Mouse (Mus musculus): ENCODE measurements at regions not wholly inside any gene's neighbourhood (a gene's known extent, or its start where the extent isn't known, plus 50 kb on each side); places are given as distances from the start of the nearest gene placed in this dataset.

DNA sequence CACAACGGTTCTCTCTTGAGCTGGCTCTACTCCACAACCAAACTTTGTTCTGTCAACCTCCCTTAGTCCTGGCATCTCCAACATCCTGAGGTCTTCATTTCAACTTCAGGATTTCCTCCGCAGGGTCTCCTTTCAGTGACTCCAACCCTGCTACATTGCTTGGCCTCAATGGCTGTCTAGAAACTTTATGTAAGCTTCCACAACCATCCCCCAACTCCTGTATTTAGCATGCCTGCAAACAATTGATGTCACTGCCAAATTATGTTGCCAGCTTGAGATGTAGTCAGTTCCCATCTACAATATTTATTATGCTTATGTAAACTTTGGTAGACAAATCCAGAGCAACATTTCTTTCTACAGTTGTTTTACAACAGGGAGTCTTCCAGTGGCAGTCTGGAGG is 336.4 kb upstream of the Meis1 start:
- TF ChIP-seq POLR2A (IDR thresholded peaks at IDR 0.05; ENCODE audit: insufficient read depth, low read length) (no peak), EP300 (IDR thresholded peaks at IDR 0.05; ENCODE audit: insufficient read depth, low read depth, low read length) (no peak), CTCF (IDR thresholded peaks at IDR 0.05; ENCODE audit: low read depth, low read length) (no peak)
- H3K27me3 ChIP-seq (ENCODE audit: control insufficient read depth, insufficient read depth, low read length, poor library complexity, severe bottlenecking): no peaks in the 10 kb centered on the region
- no peak overlapping the region for H3K9ac ChIP-seq (ENCODE audit: low read depth, poor library complexity, severe bottlenecking)
- H3K9me3 ChIP-seq (replicated peaks; ENCODE audit: control insufficient read depth, insufficient read depth, low read length, poor library complexity, severe bottlenecking): peaks cover 7% of the 10 kb centered on the region
- H3K4me1 ChIP-seq (ENCODE audit: control insufficient read depth, insufficient read depth, low read length): no peaks in the 10 kb centered on the region
- H3K36me3 ChIP-seq (ENCODE audit: control insufficient read depth, insufficient read depth, low read length, poor library complexity, severe bottlenecking): no peaks in the 10 kb centered on the region
- no peak overlapping the region for H3K4me3 ChIP-seq (ENCODE audit: low read depth, low read length)
- H3K27ac ChIP-seq (ENCODE audit: insufficient read depth, low read length): no peak overlapping the region

DNA sequence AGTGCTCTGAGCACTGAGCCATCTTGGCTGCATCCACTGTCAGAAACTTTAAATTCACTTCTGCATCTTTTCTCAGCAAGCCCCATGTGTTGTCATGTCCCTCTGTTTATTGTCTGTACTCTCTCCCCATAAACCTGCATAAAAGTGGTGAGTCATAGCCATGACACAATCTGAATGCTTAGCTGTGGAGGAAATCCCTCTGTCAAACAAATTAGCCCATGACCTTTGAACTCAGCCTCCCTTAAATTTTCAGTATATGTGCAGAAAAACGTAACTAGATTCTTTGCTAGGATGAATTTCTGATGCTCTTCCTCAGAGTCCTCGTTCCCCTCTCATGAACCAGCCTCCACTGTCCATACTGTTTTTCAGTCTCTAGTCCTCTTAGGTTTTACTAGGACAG is 337.4 kb upstream of the Meis1 start:
- Histone ChIP-seq H3K4me3 (ENCODE audit: low read depth, low read length) (no peak overlapping the region), H3K27me3 (ENCODE audit: control insufficient read depth, insufficient read depth, low read length, poor library complexity, severe bottlenecking) (no peaks in the 10 kb centered on the region), H3K4me1 (ENCODE audit: control insufficient read depth, insufficient read depth, low read length) (no peaks in the 10 kb centered on the region), H3K9ac (ENCODE audit: low read depth, poor library complexity, severe bottlenecking) (no peak overlapping the region), H3K9me3 (replicated peaks; ENCODE audit: control insufficient read depth, insufficient read depth, low read length, poor library complexity, severe bottlenecking) (peaks cover 7% of the 10 kb centered on the region), H3K27ac (ENCODE audit: insufficient read depth, low read length) (no peak overlapping the region), H3K36me3 (ENCODE audit: control insufficient read depth, insufficient read depth, low read length, poor library complexity, severe bottlenecking) (no peaks in the 10 kb centered on the region)
- TF ChIP-seq EP300 (IDR thresholded peaks at IDR 0.05; ENCODE audit: insufficient read depth, low read depth, low read length) (no peak), CTCF (IDR thresholded peaks at IDR 0.05; ENCODE audit: low read depth, low read length) (no peak), POLR2A (IDR thresholded peaks at IDR 0.05; ENCODE audit: insufficient read depth, low read length) (no peak)

DNA sequence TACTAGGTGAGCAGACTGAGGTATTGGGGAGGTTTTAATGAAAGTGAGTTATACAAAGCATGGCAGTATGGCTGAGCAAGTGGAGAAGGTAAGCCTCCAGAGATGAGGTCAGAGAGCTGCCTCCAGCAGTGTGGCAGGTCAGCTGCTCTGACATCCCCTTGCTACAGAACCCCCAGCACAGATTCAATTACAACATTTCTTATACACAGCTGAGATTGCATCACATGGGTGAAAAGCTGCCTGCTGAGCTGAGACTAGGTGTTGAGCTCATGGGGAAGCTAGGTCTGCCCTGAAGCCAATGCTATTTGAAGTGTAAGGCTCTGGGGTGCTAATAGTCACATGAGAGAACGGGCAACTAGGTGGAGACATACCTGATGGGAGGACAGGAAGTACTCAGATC is 350.4 kb upstream of the Meis1 start:
- Histone ChIP-seq H3K9me3 (replicated peaks; ENCODE audit: control insufficient read depth, insufficient read depth, low read length, poor library complexity, severe bottlenecking) (no peaks in the 10 kb centered on the region), H3K27ac (ENCODE audit: insufficient read depth, low read length) (no peak overlapping the region), H3K27me3 (ENCODE audit: control insufficient read depth, insufficient read depth, low read length, poor library complexity, severe bottlenecking) (no peaks in the 10 kb centered on the region), H3K4me3 (ENCODE audit: low read depth, low read length) (no peak overlapping the region), H3K36me3 (ENCODE audit: control insufficient read depth, insufficient read depth, low read length, poor library complexity, severe bottlenecking) (no peaks in the 10 kb centered on the region), H3K4me1 (ENCODE audit: control insufficient read depth, insufficient read depth, low read length) (no peaks in the 10 kb centered on the region), H3K9ac (ENCODE audit: low read depth, poor library complexity, severe bottlenecking) (no peak overlapping the region)
- no peak for TF ChIP-seq CTCF (IDR thresholded peaks at IDR 0.05; ENCODE audit: low read depth, low read length)
- TF ChIP-seq EP300 (IDR thresholded peaks at IDR 0.05; ENCODE audit: insufficient read depth, low read depth, low read length): no peak
- TF ChIP-seq POLR2A (IDR thresholded peaks at IDR 0.05; ENCODE audit: insufficient read depth, low read length): no peak

DNA sequence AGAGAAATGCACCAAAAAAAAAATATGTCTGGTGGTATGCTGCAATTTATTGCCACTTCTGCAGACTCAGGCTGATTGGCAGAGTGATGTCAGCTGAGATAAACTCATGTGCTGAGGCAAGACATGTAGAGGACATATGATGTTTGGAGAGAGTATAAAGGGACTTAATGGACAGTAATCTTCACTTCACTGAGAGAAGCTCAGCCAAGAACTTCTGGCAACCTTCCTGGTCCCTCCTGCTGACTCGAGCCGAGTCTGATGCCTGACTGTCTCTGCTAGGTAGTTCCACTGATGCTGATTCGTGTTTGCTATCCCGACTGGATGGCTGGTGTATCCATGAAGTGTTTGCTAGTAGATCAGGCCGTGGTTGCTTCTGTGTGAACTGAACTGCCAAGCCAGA is 354.7 kb upstream of the Meis1 start:
- no peaks in the 10 kb centered on the region for H3K4me1 ChIP-seq (ENCODE audit: control insufficient read depth, insufficient read depth, low read length)
- no peaks in the 10 kb centered on the region for H3K27me3 ChIP-seq (ENCODE audit: control insufficient read depth, insufficient read depth, low read length, poor library complexity, severe bottlenecking)
- no peaks in the 10 kb centered on the region for H3K36me3 ChIP-seq (ENCODE audit: control insufficient read depth, insufficient read depth, low read length, poor library complexity, severe bottlenecking)
- TF ChIP-seq EP300 (IDR thresholded peaks at IDR 0.05; ENCODE audit: insufficient read depth, low read depth, low read length): no peak
- TF ChIP-seq POLR2A (IDR thresholded peaks at IDR 0.05; ENCODE audit: insufficient read depth, low read length): no peak
- TF ChIP-seq CTCF (IDR thresholded peaks at IDR 0.05; ENCODE audit: low read depth, low read length): no peak
- H3K9ac ChIP-seq (ENCODE audit: low read depth, poor library complexity, severe bottlenecking): no peak overlapping the region
- no peak overlapping the region for H3K27ac ChIP-seq (ENCODE audit: insufficient read depth, low read length)
- no peaks in the 10 kb centered on the region for H3K9me3 ChIP-seq (replicated peaks; ENCODE audit: control insufficient read depth, insufficient read depth, low read length, poor library complexity, severe bottlenecking)
- H3K4me3 ChIP-seq (ENCODE audit: low read depth, low read length): no peak overlapping the region

DNA sequence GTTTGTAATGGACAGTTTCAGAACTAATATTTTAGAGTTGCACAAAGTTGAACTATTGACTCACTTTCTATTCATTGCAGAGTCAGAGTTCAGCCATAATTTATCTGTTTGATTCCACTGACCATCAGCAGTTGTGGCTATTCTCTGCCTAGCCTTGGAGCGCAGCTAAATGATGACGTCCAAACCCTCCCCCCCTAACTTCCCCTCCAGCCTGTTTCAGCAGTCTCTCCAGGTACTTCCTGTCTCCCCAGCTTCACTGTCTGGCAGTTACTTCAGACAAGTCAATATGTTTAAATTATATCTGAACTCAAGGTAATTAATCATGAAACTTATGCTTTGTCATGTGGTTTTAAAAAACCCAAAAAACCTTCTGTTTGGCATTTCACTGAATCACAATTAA is 362.1 kb upstream of the Meis1 start:
- Histone ChIP-seq H3K4me3 (ENCODE audit: low read depth, low read length) (no peak overlapping the region), H3K9ac (ENCODE audit: low read depth, poor library complexity, severe bottlenecking) (no peak overlapping the region), H3K36me3 (ENCODE audit: control insufficient read depth, insufficient read depth, low read length, poor library complexity, severe bottlenecking) (no peaks in the 10 kb centered on the region), H3K27ac (ENCODE audit: insufficient read depth, low read length) (no peak overlapping the region), H3K4me1 (ENCODE audit: control insufficient read depth, insufficient read depth, low read length) (no peaks in the 10 kb centered on the region), H3K27me3 (ENCODE audit: control insufficient read depth, insufficient read depth, low read length, poor library complexity, severe bottlenecking) (no peaks in the 10 kb centered on the region), H3K9me3 (replicated peaks; ENCODE audit: control insufficient read depth, insufficient read depth, low read length, poor library complexity, severe bottlenecking) (no peaks in the 10 kb centered on the region)
- TF ChIP-seq CTCF (IDR thresholded peaks at IDR 0.05; ENCODE audit: low read depth, low read length): no peak
- TF ChIP-seq EP300 (IDR thresholded peaks at IDR 0.05; ENCODE audit: insufficient read depth, low read depth, low read length): no peak
- TF ChIP-seq POLR2A (IDR thresholded peaks at IDR 0.05; ENCODE audit: insufficient read depth, low read length): no peak

GRCm38 (mm10) chr11:19389136-19389535 is 370.4 kb upstream of the Meis1 start:
- Histone ChIP-seq H3K27me3 (ENCODE audit: control insufficient read depth, insufficient read depth, low read length, poor library complexity, severe bottlenecking) (no peaks in the 10 kb centered on the region), H3K9me3 (replicated peaks; ENCODE audit: control insufficient read depth, insufficient read depth, low read length, poor library complexity, severe bottlenecking) (no peaks in the 10 kb centered on the region), H3K4me1 (ENCODE audit: control insufficient read depth, insufficient read depth, low read length) (no peaks in the 10 kb centered on the region), H3K27ac (ENCODE audit: insufficient read depth, low read length) (no peak overlapping the region), H3K36me3 (ENCODE audit: control insufficient read depth, insufficient read depth, low read length, poor library complexity, severe bottlenecking) (no peaks in the 10 kb centered on the region), H3K4me3 (ENCODE audit: low read depth, low read length) (no peak overlapping the region), H3K9ac (ENCODE audit: low read depth, poor library complexity, severe bottlenecking) (no peak overlapping the region)
- TF ChIP-seq EP300 (IDR thresholded peaks at IDR 0.05; ENCODE audit: insufficient read depth, low read depth, low read length): no peak
- no peak for TF ChIP-seq CTCF (IDR thresholded peaks at IDR 0.05; ENCODE audit: low read depth, low read length)
- TF ChIP-seq POLR2A (IDR thresholded peaks at IDR 0.05; ENCODE audit: insufficient read depth, low read length): no peak
